Mouse (Mus musculus) gonadal fat pad, adult 2 months (tissue): ENCODE measurements around the gene Iffo2. TPM values are rescaled to one million over a fixed set of nuclear protein-coding genes. Genes with fewer than 3 reads are reported as not detected.

Source experiments
- DNase-seq: peaks from one replicate; pipeline ENCODE4 v3.0.0-alpha.2; 2012; ENCODE audit warnings: low read depth
- polyA plus RNA-seq: library from polyadenylated mRNA; depleted of rRNA; stranded (reverse); fragments of >200 nt; gene quantifications from 2 replicates; pipeline ENCODE4 v1.2.3, GENCODE M21; 2012

The Iffo2 gene
- polyA plus RNA-seq, 1 experiment = 7.3 TPM

DNA sequence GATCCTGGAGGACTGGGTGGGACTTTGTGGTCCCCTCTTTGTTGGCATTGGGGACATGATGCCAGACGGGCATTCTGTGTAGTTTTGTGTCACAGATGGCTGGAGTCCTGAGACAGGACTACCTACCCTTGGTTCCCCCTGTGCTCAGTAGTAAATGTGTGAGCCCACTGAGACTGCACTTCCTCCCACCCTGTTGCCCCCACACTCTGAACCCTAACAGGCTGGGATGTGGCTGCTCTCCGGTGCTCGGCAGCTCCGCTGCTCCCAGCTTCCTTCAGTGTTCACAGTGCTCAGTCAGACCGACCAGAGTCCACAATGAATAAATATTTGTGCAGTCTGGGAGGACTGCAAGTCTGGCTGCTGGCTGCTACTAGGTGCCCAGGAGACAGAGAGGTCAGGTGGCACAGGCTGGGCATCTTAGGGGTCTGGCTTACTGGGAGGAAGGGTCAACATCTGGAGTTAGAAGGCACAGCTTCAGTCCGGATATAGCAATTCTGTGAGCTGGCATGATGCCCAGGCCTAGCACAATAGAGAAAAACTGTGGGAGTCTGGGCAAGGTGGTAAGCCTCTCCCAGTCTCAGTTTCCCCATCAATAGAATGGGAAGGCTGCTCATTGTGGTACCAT, 51.2 kb downstream of the Iffo2 start:
- DNase-seq = no peak

DNA sequence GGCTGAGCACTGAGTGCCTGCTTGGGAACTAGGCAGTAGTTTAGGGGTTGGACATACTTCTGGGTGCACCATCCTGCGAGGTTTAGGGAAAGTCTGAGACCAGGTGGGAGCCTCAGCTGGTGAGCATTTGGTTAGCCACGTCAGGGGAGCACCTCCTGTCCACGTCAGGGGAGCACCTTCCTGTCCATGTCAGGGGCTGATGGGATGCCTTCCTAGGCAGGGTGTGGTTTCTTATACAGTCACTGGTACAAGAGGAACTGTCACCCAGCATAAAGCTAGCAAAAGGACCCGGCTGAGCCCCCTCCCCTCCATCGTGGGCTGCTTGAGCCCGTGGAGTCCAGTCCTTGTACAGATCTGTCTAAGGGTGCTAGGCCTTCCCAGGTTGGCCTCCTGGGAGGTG, 52.0 kb downstream of the Iffo2 start:
- DNase-seq = no peak

DNA sequence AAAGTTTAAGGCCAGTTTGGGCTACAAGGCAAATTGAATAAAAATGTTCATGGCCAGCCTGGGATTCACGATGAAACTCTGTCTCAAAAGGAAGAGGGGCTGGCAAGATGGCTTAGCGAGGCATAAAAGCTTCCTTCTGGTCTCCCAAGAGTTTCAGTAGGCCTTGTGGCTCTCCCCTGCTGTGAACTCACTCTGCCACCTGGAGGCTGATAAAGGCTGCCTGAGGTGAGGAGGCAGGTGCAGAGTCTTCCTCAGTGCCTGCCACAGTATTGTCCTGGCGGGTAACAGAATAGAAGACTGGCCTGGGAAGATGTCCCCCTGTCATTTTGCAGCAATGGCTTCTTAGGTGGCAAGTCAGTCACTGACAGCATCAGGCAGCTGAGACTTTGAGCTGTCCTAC, 52.6 kb downstream of the Iffo2 start:
- DNase-seq = no peak

DNA sequence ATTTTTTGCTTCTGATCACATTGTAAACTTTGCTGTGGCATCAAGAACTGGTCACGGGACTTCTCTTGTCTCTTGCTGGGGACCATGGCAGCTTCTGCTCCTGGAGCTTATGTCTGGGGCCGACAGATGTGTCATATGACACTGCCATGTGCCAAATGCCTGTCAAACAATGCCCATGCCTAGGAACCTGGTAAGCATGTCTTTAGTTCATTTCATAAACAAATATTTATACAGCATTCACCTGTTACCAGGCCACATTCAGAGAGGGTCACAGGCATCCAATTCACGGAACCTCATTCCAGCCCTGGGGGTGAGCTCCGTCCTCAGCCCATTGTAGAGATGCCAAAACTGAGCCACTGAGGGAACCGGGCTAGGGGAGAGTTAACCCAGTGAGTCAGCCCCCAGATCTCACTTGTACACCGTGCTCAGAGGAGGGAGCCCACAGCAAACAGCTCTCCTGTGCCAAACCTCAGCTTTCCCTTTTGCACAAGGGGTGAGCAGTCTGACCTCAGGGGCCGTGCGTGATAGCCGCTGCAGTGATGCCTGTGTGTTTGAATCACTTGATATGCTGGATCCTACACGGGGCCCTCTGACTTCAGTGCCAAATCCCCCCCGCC, 53.4 kb downstream of the Iffo2 start:
- no peak for DNase-seq

DNA sequence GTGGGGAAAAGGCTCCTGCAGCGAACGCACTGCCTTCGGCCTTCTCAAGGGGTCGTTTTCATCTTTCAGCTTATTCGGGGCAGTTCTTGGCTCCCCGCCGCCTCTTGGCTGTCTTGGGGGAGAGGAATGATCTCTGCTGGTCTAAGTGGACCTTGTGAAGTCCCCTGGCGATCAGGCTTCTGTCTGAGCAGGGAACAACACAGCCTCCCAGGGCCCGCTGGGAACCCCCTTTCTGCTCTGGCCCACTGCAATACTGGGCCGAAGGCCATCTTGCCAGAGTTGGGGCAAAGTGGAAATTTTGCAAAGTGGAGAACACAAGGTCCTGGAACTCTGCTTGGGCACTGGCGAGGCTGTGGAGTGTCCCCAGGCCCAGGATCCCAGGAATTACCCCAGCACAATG, 54.4 kb downstream of the Iffo2 start:
- DNase-seq = no peak

DNA sequence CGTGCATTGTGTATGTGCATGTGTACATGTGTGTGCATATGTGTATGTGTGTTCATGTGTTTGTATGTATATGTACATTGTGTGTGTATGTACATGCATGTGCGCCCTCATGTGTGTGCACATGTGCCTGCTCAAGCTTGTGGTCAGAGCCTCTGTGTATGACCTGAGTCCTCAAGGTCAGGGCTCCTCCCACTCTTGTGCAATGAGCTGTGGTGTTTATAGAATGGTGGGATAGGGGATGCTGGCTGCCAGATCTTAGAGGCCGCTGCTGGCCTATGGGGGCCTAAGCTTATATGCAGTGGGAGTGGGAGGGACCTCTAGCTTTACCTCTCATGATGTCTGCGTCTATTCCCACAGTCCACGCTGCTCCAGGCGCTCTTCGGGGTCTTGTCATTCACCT, 55.4 kb downstream of the Iffo2 start:
- DNase-seq = no peak

DNA sequence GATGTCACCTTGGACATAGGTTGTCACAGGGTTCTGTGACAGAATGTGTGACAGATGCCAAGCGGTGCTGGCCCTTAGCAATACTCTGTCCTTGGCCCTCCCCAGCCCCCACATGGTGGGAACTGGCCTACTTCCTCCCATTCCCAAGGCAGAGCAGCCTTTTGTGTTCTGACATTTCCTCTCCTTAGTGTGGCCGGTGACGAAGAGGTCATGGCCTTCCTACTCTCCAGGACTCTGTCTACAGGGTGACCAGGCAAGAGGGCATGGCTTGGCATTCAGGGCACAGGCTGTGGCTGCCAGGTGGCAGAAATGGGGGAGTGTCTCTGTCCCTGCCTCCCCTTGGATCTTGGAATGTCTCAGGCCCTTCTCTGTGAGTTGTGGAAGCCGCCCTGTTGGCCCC, 57.0 kb downstream of the Iffo2 start:
- no peak for DNase-seq

DNA sequence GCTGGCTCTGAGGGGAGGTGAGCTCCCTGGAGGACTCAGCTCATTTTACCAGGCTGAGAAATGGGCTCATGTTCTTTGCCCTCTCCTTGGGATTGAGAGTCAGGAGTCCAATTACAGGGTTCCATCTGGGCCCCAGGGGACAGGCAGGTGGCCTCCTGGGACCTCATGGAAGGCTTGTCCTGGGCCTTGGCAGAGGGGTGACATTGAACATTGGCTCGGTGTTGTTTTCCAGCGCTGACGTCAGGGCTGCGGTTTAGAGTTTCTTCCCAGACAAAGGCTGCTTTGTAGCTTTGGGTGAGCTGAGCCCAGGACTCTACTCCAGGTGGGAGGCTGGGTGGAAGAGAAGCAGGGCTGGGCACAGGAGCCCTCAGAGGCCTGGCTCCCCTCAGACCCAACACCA, 57.4 kb downstream of the Iffo2 start:
- DNase-seq = no peak

DNA sequence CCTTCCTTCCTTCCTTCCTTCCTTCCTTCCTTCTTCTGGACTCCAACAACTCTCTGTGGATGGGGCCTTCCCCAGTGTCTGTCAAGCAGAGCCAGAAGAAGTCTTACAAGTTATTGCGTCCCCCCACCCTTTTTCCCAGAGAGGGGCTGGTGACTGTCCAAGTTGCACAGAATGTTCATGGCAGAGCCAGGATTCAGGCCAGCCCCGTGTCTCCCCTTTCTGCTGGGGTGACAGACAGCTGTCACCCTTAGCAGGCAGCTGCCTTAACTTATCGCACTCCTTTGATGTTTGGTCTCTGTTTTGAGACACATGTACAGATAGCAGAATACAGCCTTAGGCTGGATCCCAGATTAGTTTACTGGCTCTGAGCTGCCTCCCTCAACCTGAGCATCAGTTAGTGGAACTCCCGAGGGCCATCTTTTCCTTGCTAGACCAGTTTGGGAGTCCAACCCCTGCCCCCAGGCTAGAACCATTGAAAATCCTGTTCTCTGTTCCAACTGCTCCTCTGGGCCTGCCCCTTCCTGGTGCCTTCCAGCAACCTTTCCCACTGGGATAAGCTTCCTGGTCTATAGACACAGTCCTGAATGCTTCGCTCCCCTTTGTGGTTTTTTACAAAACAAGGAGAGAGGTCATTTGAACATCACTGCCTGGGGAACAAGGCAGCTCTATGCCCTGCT, 59.1 kb downstream of the Iffo2 start:
- no peak for DNase-seq

DNA sequence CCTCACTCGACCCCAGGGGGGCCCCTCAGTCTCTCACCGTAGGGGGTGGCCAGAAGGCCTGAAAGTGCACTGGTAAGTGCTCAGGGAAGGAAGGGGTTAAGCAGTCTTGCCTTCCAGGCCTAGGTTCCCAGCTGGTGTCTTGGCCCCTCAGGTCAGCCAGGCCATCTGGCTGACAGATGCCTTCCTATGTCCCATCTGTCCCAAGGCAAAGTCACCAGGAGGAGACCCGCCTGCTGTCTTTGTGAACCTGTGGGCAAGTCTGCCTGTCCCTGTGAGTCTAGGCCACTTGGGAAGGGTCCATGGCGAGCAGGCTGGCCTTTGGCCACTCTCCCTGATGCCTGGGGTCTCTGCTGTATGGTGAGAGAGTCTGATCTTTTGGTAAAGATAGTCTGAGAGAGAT, 60.1 kb downstream of the Iffo2 start:
- DNase-seq = no peak

DNA sequence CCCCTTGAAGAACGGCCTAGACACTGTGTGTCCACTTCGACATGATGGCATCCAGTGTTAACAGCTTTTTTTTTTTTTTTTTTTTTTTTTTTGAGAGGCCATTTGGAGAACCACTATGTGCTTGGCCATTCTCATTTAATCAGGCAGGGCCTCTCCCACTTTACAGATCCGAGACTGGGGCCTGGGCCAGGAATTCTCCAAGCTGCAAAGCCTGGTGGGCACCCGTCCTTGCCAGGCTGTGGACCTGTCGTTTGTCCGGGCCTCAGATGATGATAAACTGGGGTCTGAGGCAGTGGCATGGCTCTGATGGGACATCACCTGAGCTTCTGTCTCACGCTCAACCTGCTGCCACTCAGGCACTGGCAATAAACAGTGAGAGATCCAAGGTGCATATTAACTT, 62.5 kb downstream of the Iffo2 start:
- DNase-seq = no peak

DNA sequence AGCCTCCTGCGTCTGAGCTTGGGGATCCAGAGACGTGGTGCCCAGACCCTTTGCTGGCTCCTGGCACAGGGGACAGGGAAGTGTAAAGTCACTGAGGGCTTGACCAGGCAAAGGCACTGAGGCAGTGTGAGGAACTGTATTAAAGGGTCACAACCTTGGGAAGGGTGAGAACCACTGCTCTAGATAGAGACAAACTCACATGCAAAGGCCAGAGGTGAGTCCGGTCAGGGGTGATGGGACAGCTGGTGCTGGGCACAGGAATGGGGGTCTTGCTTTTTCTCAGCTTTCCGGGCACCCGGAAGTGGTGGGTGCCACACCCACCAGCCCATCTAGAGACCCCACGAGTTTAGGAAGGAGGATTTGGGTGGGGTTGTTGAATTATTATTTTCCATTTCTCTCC, 63.0 kb downstream of the Iffo2 start:
- DNase-seq = no peak

DNA sequence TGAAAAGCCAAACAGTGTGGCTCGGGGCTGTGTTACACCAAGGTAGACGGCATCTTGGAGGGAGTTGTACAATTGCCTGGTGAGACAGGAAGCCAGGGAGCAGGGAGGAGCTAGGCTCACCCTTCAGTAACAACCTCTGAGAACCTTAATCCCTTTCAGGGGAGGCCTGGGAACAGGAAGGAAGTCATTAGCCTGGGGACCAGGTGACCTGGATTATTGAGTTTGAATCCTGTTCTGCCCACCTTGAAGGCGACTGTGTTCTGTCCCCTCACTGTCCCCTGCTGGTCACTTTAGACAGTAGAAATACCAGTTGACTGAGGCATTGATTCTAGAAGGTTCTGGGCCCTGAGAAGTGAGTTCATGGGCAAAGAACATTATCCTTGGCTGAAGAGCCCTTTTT, 63.7 kb downstream of the Iffo2 start:
- DNase-seq = no peak

DNA sequence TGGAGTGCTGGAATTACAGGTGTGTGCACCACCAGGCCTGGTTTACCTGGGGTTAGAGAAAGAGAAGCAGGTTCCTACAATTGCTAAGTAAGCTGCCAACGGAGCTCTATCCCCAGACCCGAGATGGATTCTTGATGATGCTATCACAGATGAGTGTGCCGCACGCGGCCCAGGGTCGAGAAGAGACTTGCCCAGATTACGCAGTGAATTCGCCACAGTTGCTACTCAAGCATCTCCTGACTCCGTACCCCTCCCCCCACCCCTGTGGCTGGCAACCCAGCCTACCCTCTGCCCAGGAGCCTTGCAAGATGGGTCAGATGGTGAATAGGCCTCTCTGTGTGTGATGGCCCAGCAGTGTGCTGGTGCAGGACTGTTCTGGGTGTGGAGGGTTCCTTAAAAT, 66.4 kb downstream of the Iffo2 start:
- DNase-seq = no peak

DNA sequence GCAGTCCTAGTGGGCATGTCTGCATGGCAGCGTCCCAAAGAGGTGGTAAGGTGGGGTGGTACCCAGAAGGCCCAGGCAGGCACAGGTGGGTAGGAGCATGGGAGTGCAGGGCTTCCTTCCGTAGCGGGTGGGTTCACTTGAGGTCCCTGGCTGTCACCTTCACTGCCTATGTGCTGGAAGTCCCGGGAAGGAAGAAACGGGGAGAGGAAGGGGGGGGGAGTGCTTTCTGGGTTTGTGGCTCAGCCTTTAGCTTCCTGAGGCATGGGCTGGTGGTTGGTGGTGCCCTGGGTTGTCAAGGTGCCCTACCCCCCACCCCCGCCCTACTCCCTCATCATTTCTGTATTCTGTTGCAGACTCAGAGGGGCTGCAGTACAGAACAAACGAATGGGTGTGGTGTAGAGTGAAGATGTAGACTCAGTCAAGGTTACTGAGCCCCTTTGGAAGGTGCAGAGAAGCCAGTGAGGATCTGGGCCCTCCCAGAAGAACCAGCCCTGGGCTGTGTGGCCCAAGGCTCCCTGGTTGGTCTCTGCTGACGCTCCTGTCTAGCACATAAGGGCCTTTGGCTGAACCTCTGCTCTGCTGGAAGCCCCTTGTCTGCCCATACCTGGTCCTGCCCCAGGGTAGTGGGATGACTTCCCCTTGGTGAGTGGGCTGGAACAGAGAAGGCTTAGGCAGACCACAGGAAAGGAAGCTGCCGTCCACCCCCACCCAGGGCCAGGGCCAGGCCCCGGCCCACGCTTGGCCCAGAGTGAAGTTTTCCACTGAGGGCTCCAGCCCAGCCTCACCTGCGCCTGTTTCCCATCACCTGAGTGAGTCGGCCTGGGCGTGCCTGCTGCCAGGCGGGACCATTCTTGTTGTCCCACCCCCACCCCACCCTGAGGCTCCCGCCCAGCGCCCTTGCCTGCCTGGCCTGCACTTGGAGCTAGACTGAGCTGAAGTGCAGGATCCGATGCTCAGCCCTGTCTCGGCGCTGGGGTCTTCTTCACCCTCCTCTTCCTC, 67.2 kb downstream of the Iffo2 start:
- no peak for DNase-seq

DNA sequence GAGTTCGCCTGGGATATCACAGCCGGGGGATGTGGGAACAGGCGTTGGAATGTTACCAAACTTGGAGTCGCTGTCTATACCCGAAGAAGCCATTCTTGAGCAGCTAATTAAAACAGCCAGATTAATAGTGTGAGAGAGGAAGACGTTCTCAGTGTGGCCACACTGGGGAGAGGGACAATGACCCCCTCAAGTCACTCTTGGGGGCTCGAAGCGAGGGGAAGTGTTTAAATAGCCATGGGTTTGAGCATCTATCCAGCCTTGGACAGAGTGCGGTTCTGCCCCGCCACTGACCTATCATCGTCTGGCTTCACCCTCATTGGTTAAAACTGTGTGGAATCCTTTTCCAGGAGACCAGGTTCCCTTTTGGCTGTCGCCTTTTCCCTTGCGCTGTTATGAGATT, 68.0 kb downstream of the Iffo2 start:
- no peak for DNase-seq

DNA sequence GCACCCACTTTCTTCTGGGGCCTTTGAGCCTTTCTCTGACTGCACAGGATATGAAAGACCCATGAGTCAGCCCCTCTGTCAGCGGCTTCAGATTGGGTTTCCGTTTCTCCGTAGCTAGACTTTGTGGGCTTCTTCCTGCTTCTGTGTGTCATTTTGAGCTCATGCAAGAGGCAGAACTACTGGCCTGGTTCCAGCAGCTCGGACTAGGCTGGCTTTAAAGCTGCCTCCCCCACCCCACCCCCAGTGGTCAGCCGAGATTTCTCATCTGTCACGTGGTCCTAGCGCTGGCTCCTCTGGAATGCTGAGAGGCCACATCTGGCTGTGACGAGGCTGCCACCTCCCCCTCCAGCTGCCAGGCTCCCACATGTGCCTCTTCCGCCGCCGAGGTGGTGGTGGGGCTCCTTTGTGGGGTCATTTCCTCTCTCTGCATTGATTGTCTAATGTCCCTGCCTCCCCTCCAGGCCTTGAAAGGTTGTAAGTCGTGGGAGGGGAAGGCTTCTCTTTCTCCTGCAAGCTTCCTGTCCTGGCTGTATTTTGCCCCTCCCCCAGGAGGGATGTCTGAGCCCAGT, 68.7 kb downstream of the Iffo2 start:
- DNase-seq = no peak

DNA sequence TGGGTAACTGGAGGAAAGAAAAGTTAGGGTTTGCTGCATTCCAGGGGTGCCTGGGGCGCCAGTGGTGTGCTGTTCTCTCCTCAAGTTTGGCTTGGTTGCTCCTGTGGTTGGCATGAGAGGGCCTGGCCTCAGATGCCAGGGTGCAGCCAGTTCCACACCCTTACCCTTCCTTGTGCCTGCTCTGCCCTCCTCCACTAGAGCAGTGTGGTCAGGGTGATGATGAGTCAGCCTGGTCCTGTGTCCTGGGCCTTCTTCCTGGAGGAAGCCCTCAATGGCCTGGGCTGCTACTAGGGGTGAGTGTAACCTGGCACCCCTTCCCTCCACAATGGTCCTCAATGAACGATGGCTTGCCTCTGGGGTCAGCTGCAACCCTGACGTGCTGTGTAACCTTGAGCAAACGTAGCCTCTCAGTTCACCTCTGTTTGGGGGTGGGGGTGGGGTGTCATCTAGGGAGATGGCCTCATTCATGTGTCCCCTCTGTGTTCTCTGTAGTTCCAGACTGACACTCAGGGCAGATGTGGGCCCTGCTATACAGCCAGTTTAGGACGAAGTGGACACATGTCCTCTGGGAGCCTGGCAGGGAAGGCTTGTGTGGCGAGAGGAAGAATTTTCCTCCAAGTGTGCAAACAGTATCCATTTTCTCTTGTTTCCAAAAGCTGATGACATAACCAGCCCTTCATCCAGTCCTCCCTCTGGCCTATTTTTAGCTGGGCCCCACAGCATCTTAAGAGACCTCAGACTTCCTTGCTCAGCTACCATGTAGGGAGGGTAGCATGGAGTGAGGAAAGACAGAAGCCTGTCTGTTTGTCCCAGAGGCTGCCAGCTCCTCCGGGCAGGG, 71.4 kb downstream of the Iffo2 start:
- DNase-seq = no peak

DNA sequence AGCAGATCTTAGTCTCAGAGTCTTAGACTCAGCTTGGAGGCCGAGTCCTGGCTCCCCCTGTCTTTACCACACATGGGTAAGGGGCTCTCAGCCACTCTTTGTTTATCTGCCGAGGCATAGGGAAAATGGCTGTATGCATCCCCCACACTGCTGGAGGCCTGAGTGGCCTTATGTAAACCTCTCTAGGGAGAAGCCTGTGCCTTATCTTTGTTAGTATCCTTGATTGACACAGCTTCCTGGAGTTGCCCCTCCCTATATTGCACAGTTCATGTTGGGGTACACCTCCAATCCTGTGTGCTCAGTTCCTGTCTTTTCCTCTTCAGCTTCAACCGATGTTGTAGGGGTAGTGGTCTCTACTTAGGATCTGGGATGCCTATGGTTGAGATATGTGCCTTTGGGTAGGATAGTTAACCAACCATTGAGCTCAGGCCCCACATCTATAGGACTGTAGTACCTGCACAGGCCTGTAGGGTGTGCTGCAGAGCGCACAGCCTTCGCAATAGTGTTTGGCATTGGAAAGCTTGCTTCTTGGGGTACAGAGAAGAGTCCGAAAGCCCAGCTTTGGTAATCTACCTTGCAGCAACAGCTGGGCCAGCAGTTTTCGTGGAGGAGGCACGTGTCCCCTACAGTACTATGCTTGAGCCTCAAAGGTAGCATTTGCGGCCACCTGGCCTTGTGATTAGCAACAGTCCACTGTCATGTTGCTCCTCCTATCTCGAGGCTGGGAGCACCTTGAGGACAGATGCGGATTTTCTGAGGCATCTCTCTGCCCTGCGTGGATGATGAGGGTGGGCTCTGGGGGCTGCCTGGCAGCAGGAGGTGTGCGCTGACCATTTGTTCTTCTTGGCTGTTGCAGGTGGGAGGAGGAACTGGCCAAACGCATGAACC, 72.3 kb downstream of the Iffo2 start, which contains the start of gene Gm21969:
Gene Gm21969, plus strand, starts transcription at position 830 of the 888 bp plus-strand sequence.
- DNase-seq = no peak

DNA sequence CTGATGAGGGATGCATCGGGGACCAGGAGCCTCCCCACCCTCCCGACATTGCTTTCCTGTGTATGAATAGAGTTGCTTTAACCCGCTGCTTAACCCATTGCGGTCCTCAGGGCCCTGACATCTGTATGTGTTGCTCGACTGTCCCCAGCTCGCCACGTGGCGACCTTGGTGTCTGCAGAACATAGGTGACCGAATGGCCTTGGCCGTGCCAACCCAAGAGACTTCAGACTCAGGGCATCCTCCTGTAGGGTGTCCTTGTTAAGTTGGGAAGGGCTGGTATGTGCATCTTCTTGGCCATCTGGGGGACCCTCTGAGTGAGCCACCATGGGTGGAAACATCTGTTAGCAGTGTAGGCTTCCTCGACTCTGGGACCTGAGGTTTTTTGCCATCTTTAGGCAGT, 74.9 kb downstream of the Iffo2 start:
- no peak for DNase-seq
